Mouse (Mus musculus): Measurements from ENCODE around the gene Gm38431.

Gene Gm38431

GRCm38 (mm10) chr9:21091707-21092320 lies at the start of gene Gm38431, which contains the start of gene Raver1:
Gene Gm38431 (minus strand): TSS chr9:21091997.
Gene Raver1 (minus strand): TSS chr9:21092008.
- DNase-seq, result peak; percentile 97

- DNase-seq, result no peak
Measured at GRCm38 (mm10) chr9:21138386-21138785, 46.6 kb upstream of the Gm38431 start.

- peak; percentile 31 for DNase-seq
Measured at GRCm38 (mm10) chr9:21137229-21137628, 45.4 kb upstream of the Gm38431 start.

- no peak for DNase-seq
Measured at GRCm38 (mm10) chr9:21136401-21136800, 44.6 kb upstream of the Gm38431 start.

- DNase-seq, result no peak
Measured at GRCm38 (mm10) chr9:21135941-21136381, 44.2 kb upstream of the Gm38431 start.

- no peak for DNase-seq
Measured at GRCm38 (mm10) chr9:21135329-21135890, 43.6 kb upstream of the Gm38431 start.

GRCm38 (mm10) chr9:21134595-21135328 lies 43.0 kb upstream of the Gm38431 start:
- no peak for DNase-seq

GRCm38 (mm10) chr9:21133064-21133707 lies 41.4 kb upstream of the Gm38431 start:
- DNase-seq, result no peak

GRCm38 (mm10) chr9:21132102-21132775 lies 40.4 kb upstream of the Gm38431 start:
- DNase-seq, result no peak

- DNase-seq, result peak; percentile 89
Measured at GRCm38 (mm10) chr9:21131059-21131956, 39.5 kb upstream of the Gm38431 start, which contains the start of gene Tyk2. Gene Tyk2 (minus strand): TSS chr9:21131243.

- no peak for DNase-seq
Measured at GRCm38 (mm10) chr9:21126259-21126627, 34.4 kb upstream of the Gm38431 start.

- no peak for DNase-seq
Measured at GRCm38 (mm10) chr9:21125502-21126258, 33.9 kb upstream of the Gm38431 start.

GRCm38 (mm10) chr9:21124837-21125236 lies 33.0 kb upstream of the Gm38431 start:
- no peak for DNase-seq

- no peak for DNase-seq
Measured at GRCm38 (mm10) chr9:21121483-21121882, 29.7 kb upstream of the Gm38431 start.

- DNase-seq, result no peak
Measured at GRCm38 (mm10) chr9:21117073-21117472, 25.3 kb upstream of the Gm38431 start.

GRCm38 (mm10) chr9:21115105-21115504 lies 23.3 kb upstream of the Gm38431 start:
- no peak for DNase-seq

- DNase-seq, result no peak
Measured at GRCm38 (mm10) chr9:21114190-21114589, 22.4 kb upstream of the Gm38431 start.

GRCm38 (mm10) chr9:21113751-21114150 lies 22.0 kb upstream of the Gm38431 start:
- DNase-seq, result no peak

GRCm38 (mm10) chr9:21107607-21108237 lies 15.9 kb upstream of the Gm38431 start:
- no peak for DNase-seq

- no peak for DNase-seq
Measured at GRCm38 (mm10) chr9:21105760-21106564, 14.2 kb upstream of the Gm38431 start.

All from right cerebral cortex, postnatal 25 days (tissue).